Mouse (Mus musculus): ENCODE results near the gene Cxcr5. TPM values are rescaled to one million over a fixed set of nuclear protein-coding genes. Genes with fewer than 3 reads are reported as not detected.

Gene Cxcr5
- total RNA-seq, 2 experiments from 2014 or later, result not detected

DNA sequence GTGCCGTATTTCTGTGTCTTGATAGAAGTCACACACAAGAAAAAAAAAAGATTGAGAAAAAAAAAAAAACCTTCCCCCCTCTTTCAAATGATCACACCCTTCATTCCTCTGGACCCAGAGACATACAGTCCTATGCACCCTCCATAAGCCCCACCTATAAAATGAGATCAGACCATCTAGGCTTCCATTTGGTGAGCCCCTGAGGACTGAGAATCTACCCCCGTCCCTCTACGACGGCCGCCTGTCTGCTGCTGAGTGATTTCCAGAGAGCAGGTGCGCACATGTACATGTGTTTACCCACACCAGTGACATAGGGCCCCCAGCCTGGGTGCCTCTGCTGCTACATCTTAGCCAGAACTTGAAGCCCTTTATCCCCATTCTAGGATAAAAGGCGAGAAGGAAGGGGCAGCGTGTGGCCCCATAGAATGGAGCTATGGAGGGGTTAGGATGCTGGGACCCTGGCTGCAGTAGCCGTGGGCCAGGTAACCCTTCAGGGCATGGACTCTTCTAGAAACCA is 51.3 kb downstream of the Cxcr5 start:
- no peak for DNase-seq (ENCODE audit: low spot score)

GRCm38 (mm10) chr9:44509487-44510354 is 52.0 kb downstream of the Cxcr5 start:
- DNase-seq (ENCODE audit: low spot score), result peak; percentile 83

DNA sequence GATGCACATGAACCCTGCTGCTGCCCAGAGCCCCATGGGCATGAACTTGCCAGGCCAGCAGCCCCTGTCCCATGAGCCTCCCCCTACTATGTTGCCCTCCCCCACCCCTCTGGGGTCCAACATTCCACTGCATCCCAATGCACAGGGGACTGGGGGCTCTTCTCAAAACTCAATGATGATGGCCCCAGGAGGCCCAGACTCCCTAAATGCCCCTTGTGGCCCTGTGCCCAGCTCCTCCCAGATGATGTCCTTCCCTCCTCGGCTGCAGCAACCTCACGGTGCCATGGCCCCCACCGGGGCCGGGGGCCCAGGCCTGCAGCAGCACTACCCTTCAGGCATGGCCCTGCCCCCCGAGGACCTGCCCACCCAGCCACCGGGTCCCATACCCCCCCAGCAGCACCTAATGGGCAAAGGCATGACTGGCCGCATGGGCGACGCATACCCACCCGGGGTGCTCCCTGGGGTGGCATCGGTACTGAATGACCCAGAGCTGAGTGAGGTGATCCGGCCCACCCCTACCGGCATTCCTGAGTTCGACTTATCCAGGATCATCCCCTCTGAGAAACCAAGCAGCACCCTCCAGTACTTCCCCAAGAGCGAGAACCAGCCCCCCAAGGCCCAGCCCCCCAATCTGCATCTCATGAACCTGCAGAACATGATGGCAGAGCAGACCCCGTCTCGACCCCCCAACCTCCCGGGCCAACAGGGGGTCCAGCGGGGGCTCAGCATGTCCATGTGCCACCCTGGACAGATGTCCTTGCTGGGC is 52.8 kb downstream of the Cxcr5 start:
- DNase-seq (ENCODE audit: low spot score), result no peak

DNA sequence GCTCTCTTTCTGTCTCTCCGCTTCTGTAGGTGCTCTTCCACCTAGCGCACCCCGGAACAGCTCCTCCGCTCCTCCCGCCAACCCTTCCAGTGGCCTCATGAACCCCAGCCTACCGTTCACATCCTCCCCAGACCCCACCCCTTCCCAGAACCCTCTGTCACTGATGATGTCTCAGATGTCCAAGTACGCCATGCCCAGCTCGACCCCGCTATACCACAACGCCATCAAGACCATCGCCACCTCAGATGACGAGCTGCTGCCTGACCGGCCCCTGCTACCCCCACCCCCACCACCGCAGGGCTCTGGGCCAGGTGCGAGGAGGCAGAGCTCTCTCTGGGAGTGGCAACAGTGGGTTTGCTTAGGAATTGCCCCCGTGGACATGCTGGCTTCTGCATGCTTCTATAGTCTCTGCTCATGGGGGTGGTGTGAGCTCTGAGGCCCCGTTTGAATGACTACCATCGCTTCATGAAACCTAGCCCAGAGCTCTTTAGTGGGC is 53.5 kb downstream of the Cxcr5 start:
- no peak for DNase-seq (ENCODE audit: low spot score)

DNA sequence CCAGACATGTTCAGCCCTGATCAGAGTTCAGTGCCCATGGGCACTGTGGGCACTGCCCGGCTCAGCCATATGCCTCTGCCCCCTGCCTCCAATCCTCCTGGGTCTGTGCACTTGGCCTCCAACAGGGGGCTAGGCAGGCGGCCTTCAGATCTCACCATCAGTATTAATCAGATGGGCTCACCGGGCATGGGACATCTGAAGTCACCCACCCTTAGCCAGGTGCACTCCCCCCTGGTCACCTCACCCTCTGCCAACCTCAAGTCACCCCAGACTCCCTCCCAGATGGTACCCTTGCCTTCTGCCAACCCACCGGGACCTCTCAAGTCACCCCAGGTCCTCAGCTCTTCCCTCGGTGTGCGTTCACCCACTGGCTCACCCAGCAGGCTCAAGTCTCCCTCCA is 54.3 kb downstream of the Cxcr5 start:
- no peak for DNase-seq (ENCODE audit: low spot score)

DNA sequence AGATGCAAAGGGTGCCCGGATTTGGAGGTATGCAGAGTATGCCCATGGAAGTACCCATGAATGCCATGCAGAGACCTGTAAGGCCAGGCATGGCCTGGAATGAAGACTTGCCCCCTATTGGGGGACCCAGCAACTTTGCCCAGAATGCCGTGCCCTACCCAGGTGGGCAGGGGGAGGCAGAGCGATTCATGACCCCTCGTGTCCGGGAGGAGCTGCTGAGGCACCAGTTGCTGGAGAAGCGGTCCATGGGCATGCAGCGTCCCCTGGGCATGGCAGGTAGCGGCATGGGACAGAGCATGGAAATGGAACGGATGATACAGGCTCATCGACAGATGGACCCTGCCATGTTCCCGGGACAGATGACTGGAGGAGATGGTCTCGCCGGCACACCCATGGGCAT is 55.1 kb downstream of the Cxcr5 start:
- DNase-seq (ENCODE audit: low spot score), result no peak

- no peak for DNase-seq (ENCODE audit: low spot score)
Measured at GRCm38 (mm10) chr9:44505824-44506467, 55.7 kb downstream of the Cxcr5 start.

DNA sequence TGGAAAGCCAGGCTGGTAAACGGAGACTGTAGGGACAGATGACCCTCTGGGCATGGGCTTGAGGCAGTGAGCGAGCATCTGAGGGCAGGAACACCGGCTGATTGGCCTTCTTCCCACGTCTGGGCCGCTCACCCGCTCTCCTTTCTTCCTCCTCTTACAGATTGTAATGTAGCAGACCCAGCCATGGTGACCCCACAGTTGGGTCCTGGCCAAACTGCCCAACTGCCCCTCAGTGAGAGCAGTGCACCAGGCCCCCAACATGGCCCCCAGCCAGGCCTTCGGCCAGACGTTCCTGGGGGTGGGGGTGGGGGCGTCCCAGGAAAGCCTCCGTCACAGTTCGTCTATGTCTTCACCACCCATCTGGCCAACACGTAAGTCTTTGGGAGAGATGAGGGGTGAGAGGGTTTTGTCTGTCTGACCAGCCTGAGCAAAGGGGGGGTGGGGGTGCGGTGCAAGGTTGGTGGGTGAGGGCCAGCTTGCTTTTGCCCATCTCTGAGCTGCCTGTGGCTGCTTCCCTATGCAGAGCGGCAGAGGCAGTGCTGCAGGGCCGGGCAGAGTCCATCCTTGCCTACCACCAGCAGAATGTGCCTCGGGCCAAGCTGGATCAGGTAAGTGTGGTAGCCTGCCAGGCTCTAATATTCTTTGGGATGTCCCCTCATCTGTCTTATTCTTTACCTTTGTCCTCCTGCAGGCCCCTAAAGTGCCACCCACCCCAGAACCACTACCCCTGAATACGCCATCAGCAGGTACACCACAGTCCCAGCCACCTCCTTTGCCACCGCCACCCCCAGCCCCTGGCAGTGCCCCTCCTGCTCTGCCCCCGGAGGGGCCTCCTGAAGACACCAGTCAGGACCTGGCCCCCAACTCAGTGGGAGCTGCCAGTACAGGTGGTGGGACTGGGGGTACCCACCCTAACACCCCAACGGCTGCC is 56.5 kb downstream of the Cxcr5 start:
- DNase-seq (ENCODE audit: low spot score), result peak; percentile 3

DNA sequence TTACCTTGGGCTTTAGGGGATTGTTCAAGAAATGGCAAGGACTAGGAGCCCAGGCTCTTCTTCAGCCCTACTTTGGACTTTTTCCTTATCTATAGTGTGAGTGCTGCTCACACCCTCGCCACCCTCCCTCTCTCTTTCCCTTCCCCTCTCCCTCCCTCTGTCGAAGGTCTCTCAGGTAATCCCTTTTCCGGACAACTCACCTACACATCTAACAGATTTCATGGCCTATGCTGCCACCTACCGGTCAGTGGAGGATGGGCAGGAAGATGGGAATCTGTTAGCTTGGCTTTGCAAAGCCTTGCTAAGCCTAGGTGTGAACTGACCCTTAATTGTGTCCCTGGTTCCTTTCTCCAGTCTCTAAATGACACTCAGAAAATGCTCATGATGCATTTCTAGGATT is 59.7 kb downstream of the Cxcr5 start:
- DNase-seq (ENCODE audit: low spot score), result peak; percentile 89

DNA sequence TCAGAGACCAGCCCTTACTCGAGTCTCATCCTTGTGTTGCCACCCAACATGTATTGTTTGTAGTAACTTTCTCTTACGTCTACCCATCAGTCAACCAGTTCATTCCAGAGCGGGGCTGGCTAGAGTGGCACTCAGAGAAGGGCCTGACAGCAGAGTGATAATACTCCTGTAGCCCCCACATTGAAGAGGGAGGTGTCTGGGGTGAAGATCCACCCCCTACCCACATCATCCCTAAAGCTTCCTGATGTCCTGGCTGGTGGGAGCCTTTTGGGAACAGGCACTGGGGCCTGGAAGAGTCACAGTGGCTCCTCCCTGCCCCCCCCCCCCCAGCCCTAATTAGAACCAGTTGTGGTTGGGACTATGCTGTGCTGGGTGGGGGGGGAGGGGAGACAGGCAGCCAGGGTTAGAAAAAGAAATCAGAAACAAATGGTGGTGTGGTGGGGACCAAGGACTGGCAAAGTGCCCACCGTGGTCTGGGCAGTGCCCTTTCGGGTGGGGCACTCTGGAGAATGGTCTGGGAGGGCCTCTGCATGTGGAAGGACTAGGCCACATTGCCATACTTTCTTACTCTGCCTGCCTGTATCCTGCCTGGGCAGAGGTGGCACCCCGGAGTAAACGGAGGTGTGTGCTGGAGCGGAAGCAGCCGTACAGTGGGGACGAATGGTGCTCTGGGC is 60.3 kb downstream of the Cxcr5 start:
- DNase-seq (ENCODE audit: low spot score), result no peak

GRCm38 (mm10) chr9:44500638-44501175 is 61.0 kb downstream of the Cxcr5 start:
- no peak for DNase-seq (ENCODE audit: low spot score)

GRCm38 (mm10) chr9:44500163-44500533 is 61.5 kb downstream of the Cxcr5 start:
- no peak for DNase-seq (ENCODE audit: low spot score)

GRCm38 (mm10) chr9:44499356-44500162 is 62.1 kb downstream of the Cxcr5 start:
- peak; percentile 77 for DNase-seq (ENCODE audit: low spot score)

DNA sequence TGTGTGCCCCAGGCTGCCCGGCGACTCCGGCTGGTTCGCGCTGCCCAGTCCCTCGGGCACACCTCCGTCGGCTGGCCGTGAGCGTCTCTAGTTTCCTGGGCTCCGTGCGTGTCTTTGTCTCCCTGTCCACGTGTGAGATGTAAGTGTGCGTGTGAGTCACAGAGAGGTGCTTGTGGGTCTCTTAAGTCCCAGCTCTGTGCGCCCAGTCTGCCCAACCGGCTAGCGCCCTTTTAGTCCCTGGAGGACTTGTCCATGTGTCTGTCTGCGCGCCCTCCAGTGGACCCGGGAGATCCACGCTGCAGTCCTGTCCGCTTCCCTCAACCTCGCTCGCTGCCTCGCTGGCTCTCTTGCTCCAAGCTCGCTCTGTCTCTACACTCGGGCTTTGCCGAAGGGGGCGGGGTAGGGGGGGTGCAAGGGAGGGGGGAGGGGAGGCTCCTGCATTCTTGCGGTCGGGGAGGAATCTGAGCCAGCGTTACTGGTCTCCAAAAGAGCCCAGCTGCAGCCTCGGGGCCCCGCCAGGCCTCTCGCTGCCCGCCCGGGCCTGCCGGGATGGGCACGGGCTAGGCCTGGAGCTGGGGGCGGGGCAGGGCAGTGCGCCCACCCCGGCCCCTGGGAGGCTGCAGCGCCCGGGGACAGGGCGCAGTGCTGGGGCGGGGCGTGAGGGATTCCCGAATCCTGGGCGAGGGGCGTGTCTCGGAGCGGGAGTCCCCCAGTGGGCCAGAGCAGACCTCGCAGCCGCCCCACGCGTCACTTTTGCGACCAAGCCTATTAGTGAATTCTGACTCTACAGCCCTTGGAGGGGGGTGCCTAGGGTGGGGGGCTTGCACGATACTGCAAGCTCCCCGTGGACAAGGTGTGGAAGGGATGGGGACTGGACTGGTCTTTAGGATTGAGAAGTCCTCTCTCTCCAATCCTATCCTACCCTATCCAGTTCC is 63.0 kb downstream of the Cxcr5 start:
- peak; percentile 80 for DNase-seq (ENCODE audit: low spot score)

- DNase-seq (ENCODE audit: low spot score), result no peak
Measured at GRCm38 (mm10) chr9:44497624-44498377, 63.9 kb downstream of the Cxcr5 start.

DNA sequence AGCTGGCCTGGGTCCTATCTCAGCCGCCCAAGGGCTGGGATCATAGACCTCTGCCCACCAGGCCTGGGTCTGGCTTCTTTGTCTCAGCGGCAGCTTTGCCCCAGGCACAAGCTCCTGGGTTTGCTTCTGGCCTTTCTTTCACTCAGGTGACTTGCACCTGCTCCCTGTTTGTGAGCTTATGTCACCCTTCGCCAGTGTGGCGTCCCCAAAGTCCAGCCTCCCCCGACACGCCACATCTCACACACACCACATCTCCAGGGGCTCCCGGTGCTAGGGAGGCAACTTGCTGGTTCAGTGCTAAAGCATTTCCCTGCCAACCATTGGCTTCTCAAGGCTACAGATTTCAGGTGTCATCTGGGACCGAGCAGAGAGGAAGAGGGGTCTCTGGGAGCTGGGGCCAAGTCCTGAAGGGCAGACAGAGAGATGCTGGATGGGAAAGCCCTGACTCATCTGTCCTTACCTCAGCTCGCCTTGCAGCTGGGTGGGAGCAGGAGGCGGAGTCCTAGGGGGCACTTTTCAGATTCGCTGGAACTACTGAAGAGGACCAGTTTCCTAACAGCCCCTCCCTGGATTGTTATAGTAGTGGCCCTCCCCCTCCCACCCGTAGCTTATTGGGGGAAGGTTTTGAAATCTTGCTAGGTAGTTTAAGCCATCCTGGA is 64.7 kb downstream of the Cxcr5 start:
- DNase-seq (ENCODE audit: low spot score), result no peak

All from gastrocnemius, adult 18-20 months (tissue).